Mouse (Mus musculus) ES-E14 (cell line): Measurements from ENCODE around the gene Prdm10. TPM values are rescaled to one million over a fixed set of nuclear protein-coding genes. Genes with fewer than 3 reads are reported as not detected.

Source experiments
- DNase-seq: peaks from one replicate; pipeline ENCODE4 v3.0.0-alpha.2; 2013; ENCODE audit warnings: low read depth, low spot score
- H3K27ac ChIP-seq: 2 replicates; pipeline ENCODE4 v1.5.1; 2012; ENCODE audit warnings: low read depth, mild to moderate bottlenecking, low read length, moderate library complexity, mixed read lengths; ENCODE audit not compliant: poor library complexity, insufficient read depth, severe bottlenecking
- H3K36me3 ChIP-seq: 2 replicates; pipeline ENCODE4 v1.6.1; 2012; ENCODE audit warnings: mild to moderate bottlenecking, low read length, moderate library complexity, mixed read lengths; ENCODE audit not compliant: control insufficient read depth, poor library complexity, insufficient read depth, severe bottlenecking
- H3K4me1 ChIP-seq, 2 experiments: fragments of 150-350 bp in 1 of 2; sonication (generic) in 1 of 2; 2 replicates each; pipeline ENCODE4 v1.6.1; 2012; ENCODE audit warnings: low read length in 2 of 2, mild to moderate bottlenecking in 1 of 2, mixed read lengths in 1 of 2; ENCODE audit not compliant: control insufficient read depth in 2 of 2, insufficient read depth in 2 of 2, poor library complexity in 1 of 2
- H3K4me3 ChIP-seq, 2 experiments: fragments of 150-350 bp in 1 of 2; sonication (generic) in 1 of 2; 2 replicates each; pipeline ENCODE4 v1.5.1; 2012; ENCODE audit warnings: low read length in 2 of 2, low read depth in 1 of 2, mild to moderate bottlenecking in 1 of 2, mixed read lengths in 1 of 2; ENCODE audit not compliant: insufficient read depth in 1 of 2, poor library complexity in 1 of 2, severe bottlenecking in 1 of 2
- H3K9ac ChIP-seq: 2 replicates; pipeline ENCODE4 v1.6.1; 2012; ENCODE audit warnings: low read depth, mild to moderate bottlenecking, low read length, mixed read lengths; ENCODE audit not compliant: poor library complexity, insufficient read depth, severe bottlenecking
- H3K9me3 ChIP-seq: fragments of 150-350 bp; sonication (generic); 2 replicates; pipeline ENCODE4 v1.6.1; 2012; ENCODE audit warnings: low read depth, mild to moderate bottlenecking, low read length; ENCODE audit not compliant: control insufficient read depth, insufficient read depth
- CHD2 ChIP-seq: IDR thresholded peaks from 2 replicates; pipeline ENCODE4 v1.6.1; 2014; ENCODE audit warnings: mild to moderate bottlenecking, low read depth, low read length, inconsistent platforms
- HCFC1 ChIP-seq: IDR thresholded peaks from 2 replicates; pipeline ENCODE4 v1.6.1; 2012; ENCODE audit warnings: low read length, inconsistent platforms, borderline replicate concordance; ENCODE audit not compliant: insufficient read depth
- MAFK ChIP-seq: IDR thresholded peaks from 2 replicates; pipeline ENCODE4 v1.6.1; 2014; ENCODE audit warnings: mild to moderate bottlenecking, low read depth, low read length, inconsistent platforms; ENCODE audit not compliant: insufficient read depth
- ZC3H11A ChIP-seq: IDR thresholded peaks from 2 replicates; pipeline ENCODE4 v1.6.1; 2012; ENCODE audit warnings: low read depth, mild to moderate bottlenecking, inconsistent platforms, low read length, borderline replicate concordance
- ZNF384 ChIP-seq: IDR thresholded peaks from 2 replicates; pipeline ENCODE4 v1.6.1; 2012; ENCODE audit warnings: low read depth, low read length, inconsistent platforms
- in situ Hi-C, 2 experiments: fragments of 600-800 bp; cut with MboI; formaldehyde crosslinking; loops; one replicate each; pipeline ENCODE4 v1.15.1; 2025; ENCODE audit warnings: low sequenced_read_pairs in 2 of 2, inconsistent platforms in 1 of 2; ENCODE audit not compliant: unreplicated experiment in 2 of 2
- total RNA-seq: library from RNA; depleted of rRNA; stranded (reverse); fragments of 300-350 nt; gene quantifications from 2 replicates; pipeline ENCODE4 v1.2.3, GENCODE M21; 2012

The Prdm10 gene
- total RNA-seq, 1 experiment, result 10.5 TPM

GRCm38 (mm10) chr9:31279885-31280365, 413 bp upstream of the Prdm10 start:
- H3K4me1 ChIP-seq, result peaks cover 3 to 12% of the 10 kb centered on the region in 2 experiments; a peak in 3 of 4 replicates
- peak overlapping the region; percentile 95 for H3K9ac ChIP-seq
- peak; percentile 90 for DNase-seq
- peak overlapping the region; percentile 77 to 98 for H3K4me3 ChIP-seq
- H3K9me3 ChIP-seq, result no peaks in the 10 kb centered on the region
- in situ Hi-C loops, result no loop called here
- H3K27ac ChIP-seq, result peak overlapping the region; percentile 100
- H3K36me3 ChIP-seq, result no peaks in the 10 kb centered on the region
- TF ChIP-seq ZC3H11A (no peak), ZNF384 (no peak), MAFK (no peak), HCFC1 (peak; percentile 70; the same call in 1 of the 2 replicates)

GRCm38 (mm10) chr9:31281011-31281662, 799 bp downstream of the Prdm10 start:
- H3K9ac ChIP-seq, result peak overlapping the region; percentile 99
- in situ Hi-C loops, result no loop called here
- TF ChIP-seq ZNF384 (no peak), ZC3H11A (no peak), MAFK (no peak), HCFC1 (no peak), CHD2 (no peak)
- peak overlapping the region; percentile 77 to 98 for H3K4me3 ChIP-seq
- H3K36me3 ChIP-seq, result no peaks in the 10 kb centered on the region
- H3K4me1 ChIP-seq, result peaks cover 3 to 12% of the 10 kb centered on the region in 2 experiments; a peak in 3 of 4 replicates
- peak; percentile 34 for DNase-seq
- H3K9me3 ChIP-seq, result no peaks in the 10 kb centered on the region
- peak overlapping the region; percentile 100 for H3K27ac ChIP-seq

- Histone ChIP-seq H3K4me1 (peaks cover 3 to 12% of the 10 kb centered on the region in 2 experiments; a peak in 3 of 4 replicates), H3K9ac (peak overlapping the region; percentile 99), H3K4me3 (peak overlapping the region; percentile 77 to 98), H3K9me3 (no peaks in the 10 kb centered on the region), H3K36me3 (no peaks in the 10 kb centered on the region), H3K27ac (peak overlapping the region; percentile 100; the same call in 1 of the 2 replicates)
- in situ Hi-C loops, result no loop called here
- no peak for DNase-seq
- TF ChIP-seq CHD2 (no peak), MAFK (no peak), ZC3H11A (no peak), HCFC1 (no peak), ZNF384 (no peak)
These were observed 1.3 kb downstream of the Prdm10 start for GRCm38 (mm10) chr9:31281663-31282015.

GRCm38 (mm10) chr9:31282536-31282935, 2.2 kb downstream of the Prdm10 start:
- H3K9me3 ChIP-seq, result no peaks in the 10 kb centered on the region
- H3K36me3 ChIP-seq, result no peaks in the 10 kb centered on the region
- DNase-seq, result no peak
- no peak overlapping the region for H3K4me3 ChIP-seq
- in situ Hi-C loops, result no loop called here
- no peak overlapping the region for H3K9ac ChIP-seq
- H3K27ac ChIP-seq, result no peak overlapping the region
- peaks cover 3 to 12% of the 10 kb centered on the region in 2 experiments; a peak in 3 of 4 replicates for H3K4me1 ChIP-seq
- no peak for TF ChIP-seq CHD2
- TF ChIP-seq MAFK, result no peak
- no peak for TF ChIP-seq ZC3H11A
- no peak for TF ChIP-seq HCFC1
